Mouse (Mus musculus) hindbrain, embryonic 14.5 days (tissue): Measurements from ENCODE around the gene Ccl12. TPM values are rescaled to one million over a fixed set of nuclear protein-coding genes. Genes with fewer than 3 reads are reported as not detected.

Experiments used
- ATAC-seq: fragments of 200-750 bp; cut with Nextera tagmentation; 2 replicates; pipeline ENCODE4 v1.8.0; 2017; ENCODE audit warnings: moderate number of reproducible peaks, mild to moderate bottlenecking, moderate TSS enrichment, moderate library complexity; ENCODE audit not compliant: low FRiP score
- DNase-seq: peaks from one replicate; pipeline ENCODE4 v3.0.0-alpha.2; 2015; ENCODE audit warnings: low spot score
- H3K27ac ChIP-seq: fragments of 300-500 bp; sonication (generic); 2 replicates; pipeline ENCODE4 v1.5.1; 2014; ENCODE audit warnings: mild to moderate bottlenecking, moderate library complexity
- H3K27me3 ChIP-seq: fragments of 300-500 bp; sonication (generic); 2 replicates; pipeline ENCODE4 v1.6.1; 2014; ENCODE audit warnings: mild to moderate bottlenecking, low read length, mixed read lengths; ENCODE audit not compliant: control insufficient read depth, insufficient read depth
- H3K36me3 ChIP-seq: fragments of 300-500 bp; sonication (generic); replicated peaks from 2 replicates; pipeline ENCODE4 v1.6.1; 2014; ENCODE audit not compliant: control insufficient read depth, insufficient read depth
- H3K4me1 ChIP-seq: fragments of 300-500 bp; sonication (generic); replicated peaks from 2 replicates; pipeline ENCODE4 v1.6.1; 2014; ENCODE audit warnings: antibody characterized with exemption, low read length, mixed read lengths; ENCODE audit not compliant: control insufficient read depth, insufficient read depth
- H3K4me2 ChIP-seq: fragments of 300-500 bp; sonication (generic); replicated peaks from 2 replicates; pipeline ENCODE4 v1.6.1; 2014; ENCODE audit warnings: mild to moderate bottlenecking, moderate library complexity
- H3K4me3 ChIP-seq: fragments of 300-500 bp; sonication (generic); replicated peaks from 2 replicates; pipeline ENCODE4 v1.5.1; 2014; ENCODE audit warnings: mild to moderate bottlenecking, low read length
- H3K9ac ChIP-seq: fragments of 300-500 bp; sonication (generic); 2 replicates; pipeline ENCODE4 v1.6.1; 2014
- H3K9me3 ChIP-seq: fragments of 300-500 bp; sonication (generic); 2 replicates; pipeline ENCODE4 v1.6.1; 2016; ENCODE audit warnings: low read length; ENCODE audit not compliant: control insufficient read depth
- WGBS: fragments of 180-500 bp; shearing (Covaris S2); extraction: QIAGEN DNeasy Blood & Tissue Kit; methylation state at CpG from one replicate; pipeline ENCODE4 v1.1.7; 2014; 5-methylcytosine and 5-hydroxymethylcytosine counted together
- polyA plus RNA-seq: library from polyadenylated mRNA; unstranded; fragments of >200 nt; fragmentation: Nextera tagmentation; extraction: Ambion mirVana; gene quantifications from 2 replicates; pipeline ENCODE4 v1.2.1, GENCODE M21; 2014

Ccl12 gene
- polyA plus RNA-seq, 1 experiment from 2014 or later = 3.1 TPM

- WGBS = 87% methylated on average over 3 of the region's 3 CpGs
These were observed 14.4 kb downstream of the Ccl12 start for GRCm38 (mm10) chr11:82116041-82116440.

DNA sequence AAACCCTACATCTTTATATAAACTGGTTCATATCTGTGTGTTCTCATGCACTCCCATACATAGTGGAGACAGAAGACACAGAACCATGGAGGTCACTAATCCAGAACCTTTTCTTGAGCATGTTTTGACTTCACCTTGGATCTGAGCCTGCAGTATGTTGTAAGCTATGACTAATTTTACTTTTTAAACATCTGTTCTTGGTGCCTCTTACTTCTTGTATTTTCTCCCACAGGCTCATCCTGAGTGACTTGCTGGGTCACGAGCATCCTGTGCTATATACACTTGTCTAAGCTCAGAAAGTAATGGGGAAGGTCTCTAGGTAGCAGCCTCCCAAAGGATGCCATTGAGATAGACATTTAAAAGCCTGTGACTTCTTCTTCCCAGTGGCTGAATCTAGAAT lies 31.3 kb downstream of the Ccl12 start:
- 81% methylated on average over 1 of the region's 1 CpGs for WGBS
- H3K4me3 ChIP-seq = no peak overlapping the region
- H3K9me3 ChIP-seq = no peaks in the 10 kb centered on the region
- H3K27me3 ChIP-seq = no peaks in the 10 kb centered on the region
- no peak overlapping the region for H3K4me2 ChIP-seq
- H3K36me3 ChIP-seq = no peaks in the 10 kb centered on the region
- H3K4me1 ChIP-seq = no peaks in the 10 kb centered on the region
- H3K27ac ChIP-seq = no peak overlapping the region
- ATAC-seq = no peak
- DNase-seq = no peak
- no peak overlapping the region for H3K9ac ChIP-seq

More at GRCm38 (mm10) chr11:82116041-82116440, 14.4 kb downstream of the Ccl12 start:
- DNase-seq (no peak), ATAC-seq (no peak)
- Histone ChIP-seq H3K27me3 (no peaks in the 10 kb centered on the region), H3K9ac (no peak overlapping the region), H3K4me1 (no peaks in the 10 kb centered on the region), H3K4me2 (no peak overlapping the region), H3K36me3 (no peaks in the 10 kb centered on the region), H3K9me3 (no peaks in the 10 kb centered on the region), H3K27ac (no peak overlapping the region), H3K4me3 (no peak overlapping the region)

GRCm38 (mm10) chr11:82136196-82136595 lies 34.6 kb downstream of the Ccl12 start:
- H3K4me1 ChIP-seq = no peaks in the 10 kb centered on the region
- H3K9ac ChIP-seq = no peak overlapping the region
- no peaks in the 10 kb centered on the region for H3K27me3 ChIP-seq
- no peaks in the 10 kb centered on the region for H3K9me3 ChIP-seq
- 92% methylated on average over 2 of the region's 2 CpGs for WGBS
- ATAC-seq (no peak), DNase-seq (no peak)
- no peak overlapping the region for H3K4me3 ChIP-seq
- no peak overlapping the region for H3K4me2 ChIP-seq
- H3K27ac ChIP-seq = no peak overlapping the region
- no peaks in the 10 kb centered on the region for H3K36me3 ChIP-seq

DNA sequence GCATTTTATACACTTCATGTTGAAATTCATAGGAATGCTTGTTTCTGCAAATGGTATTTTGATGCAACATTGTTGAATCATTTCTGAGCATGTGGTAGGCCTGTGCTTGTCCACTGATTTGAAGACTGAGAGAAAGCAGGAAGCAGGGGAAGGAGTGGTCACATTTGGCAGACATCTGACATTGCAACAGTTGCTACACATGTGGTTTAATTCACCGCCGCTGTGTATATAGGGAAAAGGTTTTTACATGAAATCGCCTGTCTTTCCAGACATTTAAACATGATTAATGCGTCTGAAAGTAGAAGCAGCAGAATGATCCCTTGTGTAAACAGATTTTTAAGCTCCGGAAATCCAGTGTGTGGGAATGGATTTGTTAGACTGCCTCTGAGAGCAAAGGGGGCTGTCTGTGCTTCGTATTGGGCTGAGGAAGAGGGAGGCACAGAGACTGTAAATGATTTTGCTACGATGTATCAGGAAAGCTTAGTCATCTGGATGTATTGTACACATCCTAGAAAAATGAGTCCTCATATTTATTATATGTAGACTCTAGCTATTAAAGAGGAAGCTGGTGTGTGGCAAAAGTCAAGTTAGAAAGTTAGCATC lies 37.9 kb downstream of the Ccl12 start:
- Histone ChIP-seq H3K4me2 (no peak overlapping the region), H3K9me3 (no peaks in the 10 kb centered on the region), H3K4me1 (no peaks in the 10 kb centered on the region), H3K27ac (no peak overlapping the region), H3K27me3 (no peaks in the 10 kb centered on the region), H3K9ac (no peak overlapping the region), H3K36me3 (no peaks in the 10 kb centered on the region), H3K4me3 (no peak overlapping the region)
- 68% methylated on average over 7 of the region's 7 CpGs for WGBS
- ATAC-seq (no peak), DNase-seq (no peak)

Other genes with a start within 250 kb of the Ccl12 start
- gene 5530401A14Rik, start 241.2 kb upstream of the Ccl12 start, polyA plus RNA-seq = 0.33 and 0.91 TPM in 2 replicates
- 12.4 and 14.7 TPM in 2 replicates for gene Asic2, start 133.4 kb upstream of the Ccl12 start, polyA plus RNA-seq
- 0.78 TPM in 1 of 2 replicates, not detected in the other for gene Ccl2, start 66.3 kb upstream of the Ccl12 start, polyA plus RNA-seq
- not detected in 2 replicates for gene Gm17268, start 63.3 kb upstream of the Ccl12 start, polyA plus RNA-seq
- 0.90 and 1.9 TPM in 2 replicates for gene Ccl7, start 56.1 kb upstream of the Ccl12 start, polyA plus RNA-seq
- 0.19 TPM in 1 of 2 replicates, not detected in the other for gene Ccl11, start 44.0 kb upstream of the Ccl12 start, polyA plus RNA-seq
- gene Ccl8, start 13.3 kb downstream of the Ccl12 start, polyA plus RNA-seq = not detected in 2 replicates
- 1.1 TPM in 1 of 2 replicates, not detected in the other for gene Ccl1, start 203.8 kb downstream of the Ccl12 start, polyA plus RNA-seq